ENCODE assay signal across 9 mouse cellular contexts in the genomic region with DNA sequence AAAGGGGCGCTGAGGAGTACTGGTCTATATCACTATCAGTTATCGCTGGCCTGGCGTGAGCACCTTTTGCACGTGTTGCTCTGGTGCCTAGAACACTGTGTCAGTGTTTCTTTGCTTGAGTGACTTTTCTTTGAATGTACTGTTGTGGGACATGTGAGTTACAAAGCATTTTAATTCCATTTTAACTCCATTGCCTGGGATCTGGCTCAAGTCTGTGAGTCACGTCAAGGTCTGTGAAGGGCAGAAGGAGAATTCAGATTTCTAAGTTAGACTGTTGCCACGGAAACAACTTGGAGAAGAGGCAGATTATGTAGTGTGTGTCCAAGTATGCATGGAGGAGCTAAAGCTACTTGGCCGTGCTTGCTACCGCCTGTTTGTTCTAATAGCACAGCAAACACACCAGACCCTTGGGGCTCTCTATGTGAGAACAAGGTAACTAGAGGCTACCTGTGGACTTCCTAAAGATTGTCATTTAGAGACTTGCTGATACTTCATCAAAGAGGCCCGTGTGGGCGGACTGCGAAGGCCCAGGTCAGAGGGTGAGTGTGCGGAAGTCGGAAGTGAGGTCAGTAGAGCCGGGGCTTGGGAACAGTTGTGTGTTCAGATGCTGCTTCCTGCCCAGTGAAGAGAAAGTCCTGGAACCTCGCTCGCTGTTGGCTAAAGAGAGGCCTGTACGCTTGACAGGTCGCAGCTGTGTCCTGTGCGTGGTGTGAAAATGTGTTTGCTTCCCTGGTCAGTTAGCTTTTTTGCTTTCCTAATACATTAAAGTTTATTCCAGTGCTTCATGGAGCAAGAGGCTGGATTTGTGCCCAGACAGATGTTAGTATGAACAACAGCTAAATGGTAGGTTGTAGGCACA. TPM values are rescaled to one million over a fixed set of nuclear protein-coding genes. Genes with fewer than 3 reads are reported as not detected.
DNase-seq lines count a peak whose midpoint lies in the region; ATAC-seq lines count a peak whose summit lies in the region.
"Had no signal": no experiment of that assay in that cellular context is flagged by ENCODE, and none has a peak within 500 bp of the region (broad histone marks: within the 10 kb centered on the region; RNA-seq: fewer than 3 reads in every experiment).

No protein-coding gene starts in this region.

- H3K27ac ChIP-seq in kidney, embryonic 15.5 days = peak overlapping the region; percentile 86
- no peak overlapping the region for H3K27ac ChIP-seq in midbrain, embryonic 16.5 days (ENCODE audit: low read length)
- H3K27ac ChIP-seq: limb, embryonic 12.5 days had no signal

- ATAC-seq in kidney, embryonic 15.5 days (replicated peaks; ENCODE audit: low FRiP score) = peak; percentile 69
- 0 out of 2 replicates have a peak, but pooled peaks have one; percentile 45 for ATAC-seq in midbrain, embryonic 16.5 days

- H3K4me2 ChIP-seq in kidney, embryonic 15.5 days = no peak overlapping the region
- H3K4me2 ChIP-seq in midbrain, embryonic 16.5 days (ENCODE audit: low read length) = no peak overlapping the region
- H3K4me2 ChIP-seq: limb, embryonic 12.5 days had no signal

- H3K36me3 ChIP-seq in kidney, embryonic 15.5 days = no peaks in the 10 kb centered on the region
- no peaks in the 10 kb centered on the region for H3K36me3 ChIP-seq in midbrain, embryonic 16.5 days (ENCODE audit: control insufficient read depth, insufficient read depth, low read length)
- H3K36me3 ChIP-seq: limb, embryonic 12.5 days had no signal

- no peak overlapping the region for H3K4me3 ChIP-seq in kidney, embryonic 15.5 days (replicated peaks)
- H3K4me3 ChIP-seq in midbrain, embryonic 16.5 days (ENCODE audit: low read depth, low read length) = no peak overlapping the region
- H3K4me3 ChIP-seq: limb, embryonic 12.5 days had no signal

- WGBS in kidney, embryonic 15.5 days = 45% methylated on average over 19 of the region's 19 CpGs
- WGBS in midbrain, embryonic 16.5 days = 60% methylated on average over 19 of the region's 19 CpGs

- no peaks in the 10 kb centered on the region for H3K27me3 ChIP-seq in kidney, embryonic 15.5 days
- H3K27me3 ChIP-seq in midbrain, embryonic 16.5 days (ENCODE audit: control insufficient read depth, insufficient read depth, low read depth, low read length) = no peaks in the 10 kb centered on the region
- H3K27me3 ChIP-seq: limb, embryonic 12.5 days had no signal

- no peak overlapping the region for H3K9ac ChIP-seq in kidney, embryonic 15.5 days
- no peak overlapping the region for H3K9ac ChIP-seq in midbrain, embryonic 16.5 days (ENCODE audit: low read depth, low read length)
- H3K9ac ChIP-seq: limb, embryonic 12.5 days had no signal

- peak; percentile 68 for DNase-seq in urinary bladder, postnatal 14 days (ENCODE audit: low spot score)
- no peak for DNase-seq in urinary bladder, postnatal 10 days (ENCODE audit: low spot score)
- DNase-seq in heart, adult 9 months (ENCODE audit: low spot score in 2 of 2) = peak; percentile 85 to 89
- no peak for DNase-seq in right cerebral cortex, adult 18-20 months
- DNase-seq in thymus, postnatal 0 days (ENCODE audit: low spot score) = no peak
- DNase-seq in cerebellum, postnatal 25 days = no peak

- H3K4me1 ChIP-seq in kidney, embryonic 15.5 days = peaks cover 54% of the 10 kb centered on the region
- peaks cover 9% of the 10 kb centered on the region for H3K4me1 ChIP-seq in midbrain, embryonic 16.5 days (ENCODE audit: control insufficient read depth, insufficient read depth, low read length)

- no peaks in the 10 kb centered on the region for H3K9me3 ChIP-seq in kidney, embryonic 15.5 days (replicated peaks)
- H3K9me3 ChIP-seq in midbrain, embryonic 16.5 days (replicated peaks; ENCODE audit: control insufficient read depth, low read length, poor library complexity, severe bottlenecking) = no peaks in the 10 kb centered on the region
- H3K9me3 ChIP-seq: limb, embryonic 12.5 days had no signal

RNA-seq across cellular contexts. Expression of gene Add3, which starts 41.0 kb away (rescaled TPM):
- polyA plus RNA-seq in kidney, embryonic 15.5 days (2015; fragmentation: Nextera tagmentation; extraction: Ambion mirVana) = 80.1 and 85.6 TPM in 2 replicates
- 31.9 and 35.7 TPM in 2 replicates for polyA plus RNA-seq in midbrain, embryonic 16.5 days (2015; fragmentation: Nextera tagmentation; extraction: Ambion mirVana)
- polyA plus RNA-seq in thymus, postnatal 0 days (2015; fragmentation: Nextera tagmentation; extraction: Ambion mirVana) = 41.5 and 42.7 TPM in 2 replicates

Comparison
In these comparisons a context has a peak if more than half of its experiments do, and no peak if none do; other contexts are left out.
1. DNase-seq: peak in urinary bladder, postnatal 14 days (single experiment) and heart, adult 9 months (2 of 2); none in urinary bladder, postnatal 10 days (single experiment), right cerebral cortex, adult 18-20 months (single experiment), thymus, postnatal 0 days (single experiment) and cerebellum, postnatal 25 days (0 of 2).